Mouse (Mus musculus) kidney, embryonic 15.5 days (tissue): ENCODE measurements at regions not wholly inside any gene's neighbourhood (a gene's known extent, or its start where the extent isn't known, plus 50 kb on each side); places are given as distances from the start of the nearest gene placed in this dataset.

Experiments
- ATAC-seq: fragments of 200-750 bp; cut with Nextera tagmentation; replicated peaks from 2 replicates; pipeline ENCODE4 v1.8.0; 2017; ENCODE audit warnings: moderate TSS enrichment; ENCODE audit not compliant: low FRiP score
- H3K27ac ChIP-seq: fragments of 300-500 bp; sonication (generic); 2 replicates; pipeline ENCODE4 v1.5.1; 2015; ENCODE audit warnings: mild to moderate bottlenecking, inconsistent platforms
- H3K27me3 ChIP-seq: fragments of 300-500 bp; sonication (generic); 2 replicates; pipeline ENCODE4 v1.6.1; 2015; ENCODE audit warnings: inconsistent platforms
- H3K36me3 ChIP-seq: fragments of 300-500 bp; sonication (generic); 2 replicates; pipeline ENCODE4 v1.6.1; 2015; ENCODE audit warnings: inconsistent platforms
- H3K4me1 ChIP-seq: fragments of 300-500 bp; sonication (generic); 2 replicates; pipeline ENCODE4 v1.6.1; 2015; ENCODE audit warnings: inconsistent platforms
- H3K4me2 ChIP-seq: fragments of 300-500 bp; sonication (generic); 2 replicates; pipeline ENCODE4 v1.6.1; 2015; ENCODE audit warnings: moderate library complexity, mild to moderate bottlenecking, inconsistent platforms
- H3K4me3 ChIP-seq: fragments of 300-500 bp; sonication (generic); replicated peaks from 2 replicates; pipeline ENCODE4 v1.5.1; 2015; ENCODE audit warnings: mild to moderate bottlenecking, inconsistent platforms
- H3K9ac ChIP-seq: fragments of 300-500 bp; sonication (generic); 2 replicates; pipeline ENCODE4 v1.6.1; 2015; ENCODE audit warnings: mild to moderate bottlenecking, inconsistent platforms
- H3K9me3 ChIP-seq: fragments of 300-500 bp; sonication (generic); replicated peaks from 2 replicates; pipeline ENCODE4 v1.6.1; 2016; ENCODE audit warnings: inconsistent platforms
- WGBS: fragments of 180-500 bp; shearing (Covaris S2); methylation state at CpG from one replicate; pipeline ENCODE4 v1.1.7; 2015; ENCODE audit warnings: mixed read lengths; 5-methylcytosine and 5-hydroxymethylcytosine counted together

- Histone ChIP-seq H3K4me2 (no peak overlapping the region), H3K4me3 (no peak overlapping the region), H3K9me3 (no peaks in the 10 kb centered on the region), H3K27me3 (no peaks in the 10 kb centered on the region), H3K9ac (no peak overlapping the region), H3K36me3 (no peaks in the 10 kb centered on the region), H3K4me1 (no peaks in the 10 kb centered on the region), H3K27ac (no peak overlapping the region)
- no peak for ATAC-seq
- WGBS = 85% methylated on average over 3 of the region's 3 CpGs
These were observed 530.9 kb upstream of the Gje1 start for GRCm38 (mm10) chr10:15248899-15249298.

- no peaks in the 10 kb centered on the region for H3K9me3 ChIP-seq
- H3K9ac ChIP-seq = no peak overlapping the region
- no peak overlapping the region for H3K4me3 ChIP-seq
- H3K27me3 ChIP-seq = no peaks in the 10 kb centered on the region
- no peaks in the 10 kb centered on the region for H3K36me3 ChIP-seq
- no peak overlapping the region for H3K27ac ChIP-seq
- H3K4me2 ChIP-seq = no peak overlapping the region
- no peaks in the 10 kb centered on the region for H3K4me1 ChIP-seq
- ATAC-seq = no peak
- WGBS = 63% methylated on average over 6 of the region's 6 CpGs
These were observed 526.6 kb upstream of the Gje1 start for GRCm38 (mm10) chr10:15244376-15245262.

GRCm38 (mm10) chr10:15243460-15243859 lies 525.4 kb upstream of the Gje1 start:
- 74% methylated on average over 2 of the region's 2 CpGs for WGBS
- no peaks in the 10 kb centered on the region for H3K27me3 ChIP-seq
- no peak overlapping the region for H3K9ac ChIP-seq
- H3K4me1 ChIP-seq = no peaks in the 10 kb centered on the region
- no peaks in the 10 kb centered on the region for H3K9me3 ChIP-seq
- ATAC-seq = no peak
- no peak overlapping the region for H3K4me2 ChIP-seq
- no peaks in the 10 kb centered on the region for H3K36me3 ChIP-seq
- H3K27ac ChIP-seq = no peak overlapping the region
- H3K4me3 ChIP-seq = no peak overlapping the region

- WGBS = 81% methylated on average over 3 of the region's 3 CpGs
- H3K9ac ChIP-seq = no peak overlapping the region
- no peaks in the 10 kb centered on the region for H3K9me3 ChIP-seq
- H3K4me1 ChIP-seq = no peaks in the 10 kb centered on the region
- H3K27ac ChIP-seq = no peak overlapping the region
- H3K4me2 ChIP-seq = no peak overlapping the region
- H3K27me3 ChIP-seq = no peaks in the 10 kb centered on the region
- H3K4me3 ChIP-seq = no peak overlapping the region
- H3K36me3 ChIP-seq = no peaks in the 10 kb centered on the region
- no peak for ATAC-seq
These were observed 500.9 kb upstream of the Gje1 start for GRCm38 (mm10) chr10:15218883-15219282.

- 90% methylated on average over 6 of the region's 6 CpGs for WGBS
- no peaks in the 10 kb centered on the region for H3K36me3 ChIP-seq
- H3K27me3 ChIP-seq = no peaks in the 10 kb centered on the region
- no peak overlapping the region for H3K4me3 ChIP-seq
- no peak overlapping the region for H3K4me2 ChIP-seq
- H3K9me3 ChIP-seq = no peaks in the 10 kb centered on the region
- no peak overlapping the region for H3K9ac ChIP-seq
- no peak for ATAC-seq
- H3K4me1 ChIP-seq = no peaks in the 10 kb centered on the region
- no peak overlapping the region for H3K27ac ChIP-seq
These were observed 461.6 kb upstream of the Gje1 start for GRCm38 (mm10) chr10:15179585-15179984.

- Histone ChIP-seq H3K4me3 (no peak overlapping the region), H3K9me3 (no peaks in the 10 kb centered on the region), H3K36me3 (no peaks in the 10 kb centered on the region), H3K4me1 (no peaks in the 10 kb centered on the region), H3K27me3 (no peaks in the 10 kb centered on the region), H3K9ac (no peak overlapping the region), H3K27ac (no peak overlapping the region), H3K4me2 (no peak overlapping the region)
- WGBS = 51% methylated on average over 1 of the region's 1 CpGs
- ATAC-seq = no peak
These were observed 456.4 kb upstream of the Gje1 start for GRCm38 (mm10) chr10:15174421-15174820.

GRCm38 (mm10) chr10:15172558-15172957 lies 454.5 kb upstream of the Gje1 start:
- H3K36me3 ChIP-seq = no peaks in the 10 kb centered on the region
- no peak for ATAC-seq
- no peak overlapping the region for H3K9ac ChIP-seq
- no peaks in the 10 kb centered on the region for H3K27me3 ChIP-seq
- no peaks in the 10 kb centered on the region for H3K4me1 ChIP-seq
- H3K9me3 ChIP-seq = no peaks in the 10 kb centered on the region
- H3K4me3 ChIP-seq = no peak overlapping the region
- no peak overlapping the region for H3K4me2 ChIP-seq
- H3K27ac ChIP-seq = no peak overlapping the region
- WGBS = 70% methylated on average over 1 of the region's 1 CpGs

GRCm38 (mm10) chr10:15140703-15141102 lies 422.7 kb upstream of the Gje1 start:
- Histone ChIP-seq H3K27ac (no peak overlapping the region), H3K4me2 (no peak overlapping the region), H3K4me3 (no peak overlapping the region), H3K9me3 (no peaks in the 10 kb centered on the region), H3K27me3 (no peaks in the 10 kb centered on the region), H3K36me3 (no peaks in the 10 kb centered on the region), H3K9ac (no peak overlapping the region), H3K4me1 (no peaks in the 10 kb centered on the region)
- 77% methylated on average over 2 of the region's 2 CpGs for WGBS
- no peak for ATAC-seq
